Mouse (Mus musculus): ENCODE measurements at regions not wholly inside any gene's neighbourhood (a gene's known extent, or its start where the extent isn't known, plus 50 kb on each side); places are given as distances from the start of the nearest gene placed in this dataset.

DNA sequence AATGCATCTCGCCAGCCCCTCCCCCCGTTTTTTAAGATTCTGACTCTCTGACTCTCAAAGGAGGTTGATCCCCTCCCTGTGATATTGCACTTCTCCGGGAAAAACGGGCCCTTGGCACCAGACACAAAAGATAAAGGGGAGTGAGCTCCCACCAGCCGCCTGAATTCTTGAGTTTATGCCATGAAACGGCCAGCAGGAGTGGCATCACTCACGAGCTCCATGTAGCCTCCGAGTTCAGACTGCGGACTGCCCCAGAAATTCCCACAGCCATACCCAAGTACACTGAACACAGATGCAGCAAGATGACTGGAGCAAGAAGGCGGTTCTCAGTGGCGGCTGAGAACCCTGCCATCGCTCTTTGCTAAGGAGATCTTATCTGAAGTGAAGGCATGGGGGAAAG, 114.4 kb downstream of the H2al2a start:
- no peak for ATAC-seq (ENCODE audit: low FRiP score, low read depth)
- H3K27ac ChIP-seq (replicated peaks), result no peak overlapping the region
- no peak overlapping the region for H3K4me2 ChIP-seq (replicated peaks)
- H3K36me3 ChIP-seq, result no peaks in the 10 kb centered on the region
- H3K27me3 ChIP-seq, result no peaks in the 10 kb centered on the region
- H3K9ac ChIP-seq (replicated peaks), result no peak overlapping the region
- peaks cover 8% of the 10 kb centered on the region for H3K4me1 ChIP-seq
- no peaks in the 10 kb centered on the region for H3K9me3 ChIP-seq
- H3K4me3 ChIP-seq, result no peak overlapping the region
- 88% methylated on average over 12 of the region's 12 CpGs for WGBS

DNA sequence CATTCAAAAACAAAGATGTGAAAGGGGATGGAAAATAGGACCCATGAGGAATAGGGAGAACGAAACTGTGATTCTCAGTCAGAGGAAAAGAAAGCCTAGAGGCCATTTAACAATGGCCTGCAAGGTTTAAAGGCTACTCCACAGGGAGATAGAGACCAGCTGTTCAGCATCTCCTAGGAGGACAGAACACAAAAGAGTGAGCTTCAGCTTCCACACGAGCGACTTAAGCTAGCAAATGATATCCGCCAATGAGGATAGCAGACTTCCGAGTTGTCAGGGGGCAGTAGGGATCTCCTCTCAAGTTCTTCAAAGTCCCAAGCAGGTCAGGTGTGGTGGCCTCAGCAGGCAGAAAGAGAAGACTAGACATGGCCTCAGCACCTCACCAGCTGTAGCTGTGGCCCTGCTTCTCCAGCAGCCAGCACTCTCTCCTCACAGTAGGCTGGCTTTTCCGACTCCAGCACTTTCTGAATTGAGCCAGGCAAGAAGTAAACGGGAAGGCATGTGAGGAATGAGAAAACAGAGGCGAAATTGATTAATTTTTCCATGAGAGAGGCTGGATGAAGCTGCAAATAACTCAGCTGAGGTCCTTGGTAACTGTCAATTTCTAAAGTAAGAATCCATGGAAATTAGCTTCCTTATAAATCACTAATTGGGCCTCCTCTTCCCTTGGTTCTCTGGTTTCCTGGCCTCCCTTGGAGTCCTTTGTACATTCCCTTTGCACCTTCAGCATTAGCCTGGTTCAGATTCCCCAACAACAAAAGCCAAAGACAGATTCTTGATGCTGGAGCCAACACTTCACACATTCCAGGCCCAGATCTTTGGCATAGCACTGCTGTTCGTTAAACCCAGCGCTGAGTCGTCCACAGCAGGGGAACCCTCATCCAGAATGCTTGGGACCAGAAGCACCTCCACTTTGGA, 115.7 kb downstream of the H2al2a start:
- Histone ChIP-seq H3K27ac (replicated peaks) (no peak overlapping the region), H3K4me2 (replicated peaks) (no peak overlapping the region), H3K36me3 (no peaks in the 10 kb centered on the region), H3K27me3 (no peaks in the 10 kb centered on the region), H3K9ac (replicated peaks) (no peak overlapping the region), H3K9me3 (no peaks in the 10 kb centered on the region), H3K4me1 (peaks cover 8% of the 10 kb centered on the region), H3K4me3 (no peak overlapping the region)
- 24% methylated on average over 11 of the region's 11 CpGs for WGBS
- ATAC-seq (ENCODE audit: low FRiP score, low read depth), result peak; percentile 48; the same call in 1 of the 2 replicates

DNA sequence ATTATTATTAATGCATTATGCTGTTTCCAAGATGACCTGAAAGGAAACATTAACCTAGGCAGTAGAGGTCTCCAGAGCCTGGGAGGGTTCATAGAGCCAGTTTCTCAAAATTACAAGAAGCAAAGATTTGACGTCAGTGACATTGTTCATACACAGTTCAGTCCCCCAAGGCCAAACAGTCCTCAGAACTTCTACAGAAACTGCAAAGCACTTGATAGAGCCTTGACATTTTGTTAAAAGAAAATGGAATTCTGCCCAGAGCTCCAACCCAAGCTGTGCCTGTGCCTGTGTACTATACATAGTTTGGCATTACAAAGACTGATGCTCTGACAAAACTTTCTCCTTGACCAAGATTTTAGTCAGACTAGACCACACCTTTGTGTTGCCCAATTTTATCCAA, 118.9 kb downstream of the H2al2a start:
- WGBS, result 91% methylated on average over 1 of the region's 1 CpGs
- H3K27ac ChIP-seq (replicated peaks), result no peak overlapping the region
- no peaks in the 10 kb centered on the region for H3K36me3 ChIP-seq
- no peak overlapping the region for H3K4me3 ChIP-seq
- peaks cover 8% of the 10 kb centered on the region for H3K4me1 ChIP-seq
- H3K9ac ChIP-seq (replicated peaks), result no peak overlapping the region
- no peak overlapping the region for H3K4me2 ChIP-seq (replicated peaks)
- H3K27me3 ChIP-seq, result no peaks in the 10 kb centered on the region
- ATAC-seq (ENCODE audit: low FRiP score, low read depth), result no peak
- H3K9me3 ChIP-seq, result no peaks in the 10 kb centered on the region

DNA sequence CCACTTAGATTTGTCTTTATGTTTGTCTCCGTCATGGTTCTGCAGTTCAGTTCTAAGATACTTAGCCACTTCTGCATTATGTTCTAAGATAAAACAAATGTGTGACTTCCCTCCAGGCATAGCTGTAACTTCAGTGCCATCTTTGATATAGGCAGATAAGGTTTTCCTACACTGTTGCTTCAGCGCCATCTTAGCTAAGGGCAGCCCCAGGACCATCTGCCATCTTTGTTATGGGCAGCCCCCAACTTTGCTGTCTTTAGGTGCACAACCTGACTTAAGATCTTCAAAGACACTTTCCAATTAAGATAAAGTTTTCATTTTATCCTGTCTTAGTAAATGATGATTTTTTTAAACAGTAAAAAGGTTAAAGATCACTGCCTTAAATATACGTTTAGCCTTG, 119.8 kb downstream of the H2al2a start:
- H3K27ac ChIP-seq (replicated peaks), result no peak overlapping the region
- no peaks in the 10 kb centered on the region for H3K27me3 ChIP-seq
- no peaks in the 10 kb centered on the region for H3K36me3 ChIP-seq
- H3K9me3 ChIP-seq, result no peaks in the 10 kb centered on the region
- no peak overlapping the region for H3K9ac ChIP-seq (replicated peaks)
- peaks cover 8% of the 10 kb centered on the region for H3K4me1 ChIP-seq
- no peak overlapping the region for H3K4me2 ChIP-seq (replicated peaks)
- ATAC-seq (ENCODE audit: low FRiP score, low read depth), result no peak
- H3K4me3 ChIP-seq, result no peak overlapping the region
- 92% methylated on average over 3 of the region's 3 CpGs for WGBS

DNA sequence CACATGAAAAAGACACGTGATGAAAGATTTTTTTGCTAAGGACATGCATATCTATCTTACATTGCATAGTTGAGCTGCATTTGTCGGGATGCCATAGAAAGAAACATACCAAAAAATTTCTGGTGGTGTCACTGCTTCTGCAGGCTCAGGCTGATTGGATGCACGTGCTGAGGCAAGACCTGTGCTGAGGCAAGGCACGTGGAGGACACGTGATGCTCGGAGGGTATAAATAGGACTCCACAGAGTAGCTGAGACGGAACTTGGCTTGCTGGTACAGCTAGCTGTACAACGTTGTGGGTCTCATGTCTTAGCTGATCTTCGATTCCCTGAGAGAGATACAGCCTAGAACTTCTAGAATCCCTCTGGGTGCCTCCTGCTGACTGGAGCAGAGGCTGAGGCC, 120.6 kb downstream of the H2al2a start:
- Histone ChIP-seq H3K9ac (replicated peaks) (no peak overlapping the region), H3K27ac (replicated peaks) (no peak overlapping the region), H3K4me1 (peaks cover 8% of the 10 kb centered on the region), H3K36me3 (no peaks in the 10 kb centered on the region), H3K4me3 (no peak overlapping the region), H3K9me3 (no peaks in the 10 kb centered on the region), H3K4me2 (replicated peaks) (no peak overlapping the region), H3K27me3 (no peaks in the 10 kb centered on the region)
- 88% methylated on average over 9 of the region's 9 CpGs for WGBS
- ATAC-seq (ENCODE audit: low FRiP score, low read depth), result no peak

DNA sequence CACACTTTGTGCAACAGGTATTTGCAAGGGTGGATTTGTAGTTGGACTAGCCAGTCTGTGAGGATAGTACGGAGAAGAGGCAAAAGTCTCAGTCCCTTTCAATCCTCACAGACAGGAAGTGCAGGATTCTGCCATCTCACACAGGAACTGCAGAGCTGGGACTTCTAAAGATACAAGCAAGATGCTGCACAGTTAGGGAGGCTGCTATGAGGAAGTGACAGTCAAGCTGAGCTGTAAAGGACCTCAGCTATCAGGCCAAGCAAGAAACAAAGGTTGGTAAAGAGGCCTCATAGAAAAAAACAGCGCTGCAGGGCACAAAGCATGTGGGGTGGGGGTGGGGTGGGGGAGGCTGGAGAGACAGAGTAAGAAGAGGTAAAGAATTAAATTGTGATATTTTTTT, 126.2 kb downstream of the H2al2a start:
- ATAC-seq (ENCODE audit: low FRiP score, low read depth), result no peak
- Histone ChIP-seq H3K4me1 (peaks cover 13% of the 10 kb centered on the region), H3K4me3 (no peak overlapping the region), H3K27me3 (peaks cover 20% of the 10 kb centered on the region), H3K9me3 (no peaks in the 10 kb centered on the region), H3K27ac (replicated peaks) (no peak overlapping the region), H3K4me2 (replicated peaks) (no peak overlapping the region), H3K9ac (replicated peaks) (no peak overlapping the region), H3K36me3 (no peaks in the 10 kb centered on the region)
- 45% methylated on average over 2 of the region's 2 CpGs for WGBS

DNA sequence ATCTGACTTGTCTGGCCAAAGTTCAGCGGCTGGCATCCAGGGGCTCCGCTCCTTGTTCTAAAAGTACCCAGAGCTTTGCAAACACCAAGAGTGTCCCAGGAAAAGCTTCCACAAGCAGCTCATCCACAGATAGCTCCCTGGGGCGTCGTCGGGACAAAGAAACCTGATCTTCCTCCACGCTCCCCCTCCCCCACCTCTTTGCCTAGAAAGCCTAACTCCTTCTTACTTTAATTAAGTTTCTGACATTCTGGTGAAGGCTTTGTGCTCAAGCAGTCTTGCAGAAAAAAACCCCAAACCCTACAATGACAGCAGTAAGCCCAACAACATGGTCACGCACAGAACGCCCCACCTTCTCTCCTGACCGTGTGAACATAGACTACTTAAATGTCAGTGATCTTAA, 128.6 kb downstream of the H2al2a start:
- no peak for ATAC-seq (ENCODE audit: low FRiP score, low read depth)
- Histone ChIP-seq H3K27ac (replicated peaks) (no peak overlapping the region), H3K27me3 (peaks cover 27% of the 10 kb centered on the region), H3K36me3 (no peaks in the 10 kb centered on the region), H3K4me3 (no peak overlapping the region), H3K4me2 (replicated peaks) (no peak overlapping the region), H3K9ac (replicated peaks) (no peak overlapping the region), H3K4me1 (peaks cover 22% of the 10 kb centered on the region), H3K9me3 (no peaks in the 10 kb centered on the region)
- WGBS, result 4% methylated on average over 9 of the region's 9 CpGs

DNA sequence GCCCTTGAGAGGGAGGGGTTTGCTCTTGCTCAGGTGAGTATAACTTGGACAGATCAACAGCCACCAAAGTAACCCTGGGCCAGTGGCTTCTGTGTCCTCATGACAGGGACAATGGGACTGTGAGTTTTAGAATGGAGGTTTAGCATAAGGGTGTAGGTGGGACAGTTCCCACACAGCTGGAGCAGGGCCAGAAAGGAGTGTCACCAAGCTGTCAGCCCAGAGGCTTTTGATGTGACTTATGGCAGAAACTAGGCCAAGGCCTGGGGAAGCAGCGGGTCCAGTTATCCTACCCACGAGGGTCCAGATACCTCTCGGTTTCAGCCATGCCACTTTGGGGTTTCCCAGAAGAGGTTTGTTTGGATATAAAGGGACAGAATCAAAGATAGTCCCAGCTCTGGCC, 129.4 kb downstream of the H2al2a start:
- WGBS, result 61% methylated on average over 3 of the region's 3 CpGs
- Histone ChIP-seq H3K4me1 (peaks cover 22% of the 10 kb centered on the region), H3K4me3 (no peak overlapping the region), H3K9ac (replicated peaks) (no peak overlapping the region), H3K4me2 (replicated peaks) (no peak overlapping the region), H3K27me3 (peaks cover 30% of the 10 kb centered on the region), H3K27ac (replicated peaks) (no peak overlapping the region), H3K36me3 (no peaks in the 10 kb centered on the region), H3K9me3 (no peaks in the 10 kb centered on the region)
- no peak for ATAC-seq (ENCODE audit: low FRiP score, low read depth)

DNA sequence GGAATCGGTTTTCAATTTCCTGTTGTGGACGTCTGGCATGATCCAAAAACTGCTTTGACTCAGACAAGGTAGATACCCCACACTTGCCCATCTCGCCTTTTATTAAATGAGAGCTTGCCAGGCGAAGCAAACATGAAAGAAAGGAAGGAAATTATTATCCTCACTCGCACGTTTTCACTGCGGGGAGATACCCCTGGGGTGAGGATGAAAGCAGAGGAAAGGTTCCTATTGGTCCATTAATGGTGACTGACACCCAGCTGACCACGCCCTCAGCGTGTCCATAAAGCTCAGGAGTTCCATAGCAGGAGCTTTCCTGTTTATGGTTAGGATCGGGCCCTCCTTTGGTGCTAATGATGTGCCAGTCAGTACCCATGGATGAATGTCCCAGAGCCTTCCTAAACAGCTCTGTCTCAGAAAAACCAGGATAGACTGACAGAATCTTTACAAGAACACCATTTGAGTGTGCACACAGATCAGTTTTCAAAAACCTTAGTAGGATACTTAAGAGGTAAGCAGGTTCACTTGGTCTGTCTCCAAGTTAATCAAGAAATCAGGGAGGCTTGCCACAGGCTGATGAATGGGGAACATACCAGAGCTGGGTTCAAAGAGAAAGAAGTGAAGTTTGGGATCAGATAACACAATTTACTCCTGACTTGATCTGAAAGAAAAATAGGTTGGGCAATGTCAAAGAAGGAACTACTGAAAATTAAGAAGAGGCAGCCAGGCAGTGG, 130.7 kb upstream of the Nebl start:
- H3K4me3 ChIP-seq, result peak overlapping the region; percentile 12; the same call in 1 of the 2 replicates
- WGBS, result 18% methylated on average over 10 of the region's 10 CpGs
- no peaks in the 10 kb centered on the region for H3K9me3 ChIP-seq
- H3K4me2 ChIP-seq (replicated peaks), result peak overlapping the region; percentile 36
- 0 out of 2 replicates have a peak, but pooled peaks have one; percentile 62 for ATAC-seq (ENCODE audit: low FRiP score, low read depth)
- H3K4me1 ChIP-seq, result peaks cover 19% of the 10 kb centered on the region
- H3K9ac ChIP-seq (replicated peaks), result no peak overlapping the region
- peaks cover 31% of the 10 kb centered on the region for H3K27me3 ChIP-seq
- no peak overlapping the region for H3K27ac ChIP-seq (replicated peaks)
- no peaks in the 10 kb centered on the region for H3K36me3 ChIP-seq

DNA sequence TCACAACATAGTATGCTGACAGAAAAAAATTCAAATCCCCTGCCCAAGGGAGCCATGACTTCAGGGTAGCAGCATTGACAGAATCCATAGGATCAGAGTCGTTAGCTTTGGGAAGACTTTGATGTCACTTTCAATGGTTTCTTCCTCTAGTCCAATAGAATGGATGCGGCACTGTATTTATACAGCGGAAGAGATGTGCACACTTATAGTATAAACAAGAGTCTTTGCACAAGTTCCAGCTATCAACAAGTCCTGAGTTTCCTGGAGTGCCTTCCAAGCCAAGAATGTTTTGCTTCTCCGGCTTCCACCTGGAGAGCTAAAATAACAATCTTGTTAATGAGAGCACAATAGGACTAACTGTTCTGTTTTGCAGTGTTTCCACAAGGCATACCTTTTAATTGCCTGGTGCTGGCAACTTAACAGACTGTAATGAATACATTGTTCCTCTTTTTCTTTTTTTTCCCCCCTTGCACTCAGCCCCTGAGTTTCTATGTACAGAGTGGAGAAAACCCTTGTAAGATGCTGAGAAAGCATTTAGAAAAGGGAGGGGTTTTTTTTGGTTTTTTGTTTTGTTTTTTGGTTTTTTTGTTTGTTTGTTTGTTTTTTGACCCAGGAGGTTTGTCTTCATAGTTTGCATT, 129.8 kb upstream of the Nebl start:
- peaks cover 23% of the 10 kb centered on the region for H3K27me3 ChIP-seq
- 43% methylated on average over 4 of the region's 4 CpGs for WGBS
- no peak for ATAC-seq (ENCODE audit: low FRiP score, low read depth)
- H3K4me2 ChIP-seq (replicated peaks), result no peak overlapping the region
- no peaks in the 10 kb centered on the region for H3K9me3 ChIP-seq
- H3K4me3 ChIP-seq, result no peak overlapping the region
- no peak overlapping the region for H3K27ac ChIP-seq (replicated peaks)
- no peaks in the 10 kb centered on the region for H3K36me3 ChIP-seq
- peaks cover 19% of the 10 kb centered on the region for H3K4me1 ChIP-seq
- no peak overlapping the region for H3K9ac ChIP-seq (replicated peaks)

DNA sequence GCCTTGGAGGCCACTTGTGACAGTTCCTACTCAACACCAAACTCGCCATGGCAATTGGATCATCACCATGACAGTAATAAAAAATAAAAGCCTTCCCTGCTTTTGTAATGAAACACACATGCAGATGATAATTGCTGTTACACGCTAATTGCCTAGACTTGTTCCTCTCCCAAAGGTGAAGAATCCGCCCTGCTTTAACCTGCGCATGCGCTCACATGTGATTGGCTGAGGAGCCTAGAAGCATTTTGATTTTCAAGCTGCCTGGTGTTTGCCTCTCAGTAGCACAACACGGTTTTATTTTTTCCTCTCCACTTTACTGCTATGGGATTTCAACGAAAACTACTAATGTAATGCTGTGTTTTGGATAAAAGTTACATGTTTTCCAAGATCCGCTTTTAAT, 128.0 kb upstream of the Nebl start:
- H3K4me3 ChIP-seq, result no peak overlapping the region
- H3K9me3 ChIP-seq, result no peaks in the 10 kb centered on the region
- peaks cover 17% of the 10 kb centered on the region for H3K4me1 ChIP-seq
- H3K27me3 ChIP-seq, result peaks cover 26% of the 10 kb centered on the region; the same call in 1 of the 2 replicates
- H3K9ac ChIP-seq (replicated peaks), result no peak overlapping the region
- H3K27ac ChIP-seq (replicated peaks), result no peak overlapping the region
- no peaks in the 10 kb centered on the region for H3K36me3 ChIP-seq
- WGBS, result 92% methylated on average over 8 of the region's 8 CpGs
- H3K4me2 ChIP-seq (replicated peaks), result no peak overlapping the region
- no peak for ATAC-seq (ENCODE audit: low FRiP score, low read depth)

DNA sequence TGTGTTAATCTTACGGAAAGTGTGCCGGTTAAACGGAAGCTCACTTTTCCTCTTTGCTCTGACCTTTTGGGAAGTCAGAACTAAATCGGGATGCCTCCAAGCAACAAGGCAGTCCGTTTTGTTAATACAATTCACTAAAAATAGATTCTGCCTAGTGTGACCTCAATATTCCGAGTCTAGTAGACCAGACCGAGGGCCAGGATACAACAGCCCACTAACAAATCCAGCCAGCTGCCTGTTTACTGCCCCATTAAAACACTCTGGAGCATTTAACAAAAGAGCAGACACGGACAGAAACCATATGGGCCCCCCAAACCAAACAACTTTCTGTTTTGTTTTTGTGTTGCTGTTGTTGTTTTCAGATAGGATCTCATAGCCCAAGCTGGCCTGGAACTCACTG, 127.1 kb upstream of the Nebl start:
- peaks cover 16% of the 10 kb centered on the region for H3K4me1 ChIP-seq
- H3K27ac ChIP-seq (replicated peaks), result no peak overlapping the region
- H3K4me2 ChIP-seq (replicated peaks), result no peak overlapping the region
- no peak for ATAC-seq (ENCODE audit: low FRiP score, low read depth)
- H3K4me3 ChIP-seq, result no peak overlapping the region
- WGBS, result 80% methylated on average over 8 of the region's 8 CpGs
- H3K9ac ChIP-seq (replicated peaks), result no peak overlapping the region
- H3K9me3 ChIP-seq, result no peaks in the 10 kb centered on the region
- peaks cover 21% of the 10 kb centered on the region; the same call in 1 of the 2 replicates for H3K27me3 ChIP-seq
- no peaks in the 10 kb centered on the region for H3K36me3 ChIP-seq

All from midbrain, embryonic 12.5 days (tissue).